8 mouse cellular contexts compared by ENCODE assay signal in the genomic region with DNA sequence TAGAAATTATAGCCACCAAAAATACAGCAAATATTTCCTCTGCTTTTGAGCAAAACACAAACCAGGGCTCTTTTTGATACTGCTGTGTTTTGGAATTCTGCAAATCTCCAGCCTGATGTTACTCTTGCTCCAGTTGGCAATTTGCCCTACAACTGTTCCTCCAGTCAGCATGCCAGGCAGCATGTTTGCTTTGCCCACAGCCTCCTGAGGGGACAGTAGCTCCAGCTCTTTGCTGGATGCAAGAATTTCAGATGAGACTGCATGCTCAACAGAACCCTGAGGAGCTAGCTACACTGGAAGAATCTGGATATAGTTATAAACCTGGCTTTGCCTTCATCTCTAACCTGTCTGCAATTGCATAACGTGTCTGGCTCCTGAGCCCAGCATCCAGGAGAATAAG.
DNase-seq lines count a peak whose midpoint lies in the region; ATAC-seq lines count a peak whose summit lies in the region.

No protein-coding gene starts in this region.

- ATAC-seq in hindbrain, embryonic 14.5 days (ENCODE audit: low FRiP score), result no peak
- ATAC-seq in hindbrain, embryonic 12.5 days (ENCODE audit: low FRiP score), result no peak
- no peak for ATAC-seq in intestine, embryonic 16.5 days
- no peak for ATAC-seq in midbrain, embryonic 16.5 days

- peak; percentile 50 for DNase-seq in hindbrain, embryonic 14.5 days (ENCODE audit: low spot score)
- peak; percentile 34 for DNase-seq in retina, adult 2 months (ENCODE audit: low read depth, low spot score)
- DNase-seq in retina, embryonic 14.5 days (ENCODE audit: low spot score), result no peak
- peak; percentile 58 for DNase-seq in kidney, postnatal 14 days
- DNase-seq in ovary, postnatal 36 days (ENCODE audit: low spot score), result peak; percentile 39

- H3K36me3 ChIP-seq in hindbrain, embryonic 14.5 days (replicated peaks; ENCODE audit: control insufficient read depth, insufficient read depth), result no peaks in the 10 kb centered on the region
- H3K36me3 ChIP-seq in hindbrain, embryonic 12.5 days, result no peaks in the 10 kb centered on the region
- no peaks in the 10 kb centered on the region for H3K36me3 ChIP-seq in intestine, embryonic 16.5 days (ENCODE audit: control insufficient read depth, insufficient read depth, low read length)
- H3K36me3 ChIP-seq in midbrain, embryonic 16.5 days (ENCODE audit: control insufficient read depth, insufficient read depth, low read length), result no peaks in the 10 kb centered on the region

- H3K27me3 ChIP-seq in hindbrain, embryonic 14.5 days (ENCODE audit: control insufficient read depth, insufficient read depth, low read length), result no peaks in the 10 kb centered on the region
- no peaks in the 10 kb centered on the region for H3K27me3 ChIP-seq in hindbrain, embryonic 12.5 days
- no peaks in the 10 kb centered on the region for H3K27me3 ChIP-seq in intestine, embryonic 16.5 days (replicated peaks; ENCODE audit: control insufficient read depth, insufficient read depth, low read length)
- H3K27me3 ChIP-seq in midbrain, embryonic 16.5 days (ENCODE audit: control insufficient read depth, insufficient read depth, low read depth, low read length), result no peaks in the 10 kb centered on the region

- peaks cover 7% of the 10 kb centered on the region; the same call in 1 of the 2 replicates for H3K4me1 ChIP-seq in hindbrain, embryonic 14.5 days (replicated peaks; ENCODE audit: control insufficient read depth, insufficient read depth, low read length)
- H3K4me1 ChIP-seq in hindbrain, embryonic 12.5 days, result no peaks in the 10 kb centered on the region
- H3K4me1 ChIP-seq in intestine, embryonic 16.5 days (ENCODE audit: control insufficient read depth, insufficient read depth, low read length), result no peaks in the 10 kb centered on the region
- 0 out of 2 replicates have a peak, but pooled peaks cover 2% of the 10 kb centered on the region for H3K4me1 ChIP-seq in midbrain, embryonic 16.5 days (ENCODE audit: control insufficient read depth, insufficient read depth, low read length)

- H3K27ac ChIP-seq in hindbrain, embryonic 14.5 days, result 0 out of 2 replicates have a peak overlapping the region, but pooled peaks have one; percentile 32
- no peak overlapping the region for H3K27ac ChIP-seq in hindbrain, embryonic 12.5 days
- no peak overlapping the region for H3K27ac ChIP-seq in intestine, embryonic 16.5 days (ENCODE audit: low read length)
- H3K27ac ChIP-seq in midbrain, embryonic 16.5 days (ENCODE audit: low read length), result no peak overlapping the region

- no peak overlapping the region for H3K4me3 ChIP-seq in hindbrain, embryonic 14.5 days (replicated peaks; ENCODE audit: low read length)
- no peak overlapping the region for H3K4me3 ChIP-seq in hindbrain, embryonic 12.5 days
- no peak overlapping the region for H3K4me3 ChIP-seq in intestine, embryonic 16.5 days (ENCODE audit: low read length)
- H3K4me3 ChIP-seq in midbrain, embryonic 16.5 days (ENCODE audit: low read depth, low read length), result no peak overlapping the region

- 61% methylated on average over 1 of the region's 1 CpGs for WGBS in hindbrain, embryonic 14.5 days
- 76% methylated on average over 1 of the region's 1 CpGs for WGBS in hindbrain, embryonic 12.5 days
- 53% methylated on average over 1 of the region's 1 CpGs for WGBS in intestine, embryonic 16.5 days
- WGBS in midbrain, embryonic 16.5 days, result 67% methylated on average over 1 of the region's 1 CpGs

- H3K9ac ChIP-seq in hindbrain, embryonic 14.5 days, result no peak overlapping the region
- no peak overlapping the region for H3K9ac ChIP-seq in hindbrain, embryonic 12.5 days
- no peak overlapping the region for H3K9ac ChIP-seq in intestine, embryonic 16.5 days (ENCODE audit: low read depth, low read length)
- H3K9ac ChIP-seq in midbrain, embryonic 16.5 days (ENCODE audit: low read depth, low read length), result no peak overlapping the region

- H3K4me2 ChIP-seq in hindbrain, embryonic 14.5 days (replicated peaks), result no peak overlapping the region
- H3K4me2 ChIP-seq in hindbrain, embryonic 12.5 days (replicated peaks), result no peak overlapping the region
- H3K4me2 ChIP-seq in intestine, embryonic 16.5 days (ENCODE audit: low read depth, low read length), result no peak overlapping the region
- H3K4me2 ChIP-seq in midbrain, embryonic 16.5 days (ENCODE audit: low read length), result no peak overlapping the region

- no peaks in the 10 kb centered on the region for H3K9me3 ChIP-seq in hindbrain, embryonic 14.5 days (ENCODE audit: control insufficient read depth, low read length)
- H3K9me3 ChIP-seq in hindbrain, embryonic 12.5 days (replicated peaks), result no peaks in the 10 kb centered on the region
- no peaks in the 10 kb centered on the region for H3K9me3 ChIP-seq in intestine, embryonic 16.5 days (ENCODE audit: control insufficient read depth, low read length)
- H3K9me3 ChIP-seq in midbrain, embryonic 16.5 days (replicated peaks; ENCODE audit: control insufficient read depth, low read length, poor library complexity, severe bottlenecking), result no peaks in the 10 kb centered on the region
